ENCODE assay signal across 22 mouse cellular contexts in genomic region chr3:89601060-89601459, GRCm38 (mm10).
DNase-seq lines count a peak whose midpoint lies in the region; ATAC-seq and TF ChIP-seq lines count a peak whose summit lies in the region.
"Had no signal": no experiment of that assay in that cellular context is flagged by ENCODE, and none has a peak within 500 bp of the region (broad histone marks: within the 10 kb centered on the region; RNA-seq: fewer than 3 reads in every experiment).

No protein-coding gene starts in this region.

- no peak overlapping the region for H3K9ac ChIP-seq in neural tube, embryonic 13.5 days
- H3K9ac ChIP-seq in midbrain, embryonic 13.5 days (replicated peaks) = no peak overlapping the region
- H3K9ac ChIP-seq: embryonic facial prominence, embryonic 13.5 days; heart, embryonic 15.5 days; neural tube, embryonic 12.5 days had no signal

- intact Hi-C loops in gastrocnemius, adult 2 months (cut with DNase I) = no loop called here

- H3K9me3 ChIP-seq in neural tube, embryonic 13.5 days = 0 out of 2 replicates have a peak, but pooled peaks cover 5% of the 10 kb centered on the region
- H3K9me3 ChIP-seq in midbrain, embryonic 13.5 days = peaks cover 8% of the 10 kb centered on the region; the same call in 1 of the 2 replicates

- WGBS in neural tube, embryonic 13.5 days = 29% methylated on average over 7 of the region's 7 CpGs
- WGBS in midbrain, embryonic 13.5 days = 48% methylated on average over 7 of the region's 7 CpGs
- 46% methylated on average over 7 of the region's 7 CpGs for WGBS in cerebellum, adult 2 months

- peak; percentile 16 for DNase-seq in gastrocnemius, adult 2 months
- DNase-seq in gastrocnemius, postnatal 25 days = no peak
- DNase-seq in neural tube, embryonic 10.5 days (ENCODE audit: extremely low spot score, low spot score) = no peak
- peak; percentile 48 for DNase-seq in retina, postnatal 1 day
- DNase-seq in cerebellum, adult 2 months = no peak
- no peak for DNase-seq in natural killer cell, adult 2 months (ENCODE audit: low spot score in 2 of 2)
- DNase-seq: adrenal gland, postnatal 14 days; B cell, adult 2 months; cerebellum, adult 18-20 months; heart, adult 2 months; kidney, adult 9 months; kidney, postnatal 4 days; liver; lung, adult 18-20 months; thymus, adult 18-20 months had no signal

- H3K27me3 ChIP-seq in neural tube, embryonic 13.5 days = no peaks in the 10 kb centered on the region
- H3K27me3 ChIP-seq in midbrain, embryonic 13.5 days = no peaks in the 10 kb centered on the region
- H3K27me3 ChIP-seq in cerebellum, adult 2 months (ENCODE audit: control insufficient read depth, insufficient read depth, low read length) = no peaks in the 10 kb centered on the region
- H3K27me3 ChIP-seq: embryonic facial prominence, embryonic 13.5 days; heart, embryonic 15.5 days; neural tube, embryonic 12.5 days had no signal

- TF ChIP-seq CTCF in gastrocnemius, adult 2 months (IDR thresholded peaks at IDR 0.05) = no peak
- TF ChIP-seq CTCF in cerebellum, adult 2 months (IDR thresholded peaks at IDR 0.05; ENCODE audit: borderline replicate concordance, insufficient read depth, low read depth, low read length) = no peak

- no peak overlapping the region for H3K4me3 ChIP-seq in gastrocnemius, adult 2 months
- no peak overlapping the region for H3K4me3 ChIP-seq in neural tube, embryonic 13.5 days
- H3K4me3 ChIP-seq in midbrain, embryonic 13.5 days (replicated peaks) = no peak overlapping the region
- H3K4me3 ChIP-seq in cerebellum, adult 2 months (replicated peaks; ENCODE audit: insufficient read depth, low read depth, low read length) = no peak overlapping the region
- H3K4me3 ChIP-seq: embryonic facial prominence, embryonic 13.5 days; heart, adult 2 months; heart, embryonic 15.5 days; neural tube, embryonic 12.5 days had no signal

- no peaks in the 10 kb centered on the region for H3K36me3 ChIP-seq in neural tube, embryonic 13.5 days
- peaks cover 2% of the 10 kb centered on the region; the same call in 1 of the 2 replicates for H3K36me3 ChIP-seq in midbrain, embryonic 13.5 days
- H3K36me3 ChIP-seq: embryonic facial prominence, embryonic 13.5 days; heart, embryonic 15.5 days; neural tube, embryonic 12.5 days had no signal

- no peak for TF ChIP-seq POLR2A in cerebellum, adult 2 months (IDR thresholded peaks at IDR 0.05; ENCODE audit: borderline replicate concordance, insufficient read depth, low read length)

- no peak overlapping the region for H3K4me2 ChIP-seq in neural tube, embryonic 13.5 days
- no peak overlapping the region for H3K4me2 ChIP-seq in midbrain, embryonic 13.5 days (replicated peaks)
- H3K4me2 ChIP-seq: embryonic facial prominence, embryonic 13.5 days; heart, embryonic 15.5 days; neural tube, embryonic 12.5 days had no signal

- H3K27ac ChIP-seq in gastrocnemius, adult 2 months = no peak overlapping the region
- peak overlapping the region; percentile 68 for H3K27ac ChIP-seq in neural tube, embryonic 13.5 days (replicated peaks)
- peak overlapping the region; percentile 56 for H3K27ac ChIP-seq in midbrain, embryonic 13.5 days
- no peak overlapping the region for H3K27ac ChIP-seq in cerebellum, adult 2 months (ENCODE audit: insufficient read depth, low read length)
- H3K27ac ChIP-seq: embryonic facial prominence, embryonic 13.5 days; heart, adult 2 months; heart, embryonic 15.5 days; neural tube, embryonic 12.5 days had no signal

- H3K4me1 ChIP-seq in neural tube, embryonic 13.5 days (replicated peaks) = peaks cover 38% of the 10 kb centered on the region
- H3K4me1 ChIP-seq in midbrain, embryonic 13.5 days (replicated peaks) = peaks cover 22% of the 10 kb centered on the region
- H3K4me1 ChIP-seq in cerebellum, adult 2 months (ENCODE audit: control insufficient read depth, insufficient read depth, low read length) = no peaks in the 10 kb centered on the region
- H3K4me1 ChIP-seq: embryonic facial prominence, embryonic 13.5 days; heart, embryonic 15.5 days had no signal

- no peak for ATAC-seq in neural tube, embryonic 13.5 days (ENCODE audit: low read depth)
- ATAC-seq in midbrain, embryonic 13.5 days = no peak
- ATAC-seq: activated CD4-positive, CD25-positive, alpha-beta regulatory T cell, adult 4 months; Patski had no signal

Comparison
In these comparisons a context has a peak if more than half of its experiments do, and no peak if none do; other contexts are left out.
1. DNase-seq: peak in gastrocnemius, adult 2 months (single experiment) and retina, postnatal 1 day (single experiment); none in gastrocnemius, postnatal 25 days (single experiment), neural tube, embryonic 10.5 days (single experiment), cerebellum, adult 2 months (0 of 2) and natural killer cell, adult 2 months (0 of 2).
2. H3K27ac ChIP-seq: peak in neural tube, embryonic 13.5 days (single experiment) and midbrain, embryonic 13.5 days (single experiment); none in gastrocnemius, adult 2 months (single experiment) and cerebellum, adult 2 months (single experiment).